Mouse (Mus musculus) urinary bladder, postnatal 4 days (tissue): ENCODE results near the gene Cd86.

ENCODE experiments used
- DNase-seq, 2 experiments: peaks; one replicate each; pipeline ENCODE4 v3.0.0; 2021 to 2022; ENCODE audit warnings: low spot score in 2 of 2

The Cd86 gene

DNA sequence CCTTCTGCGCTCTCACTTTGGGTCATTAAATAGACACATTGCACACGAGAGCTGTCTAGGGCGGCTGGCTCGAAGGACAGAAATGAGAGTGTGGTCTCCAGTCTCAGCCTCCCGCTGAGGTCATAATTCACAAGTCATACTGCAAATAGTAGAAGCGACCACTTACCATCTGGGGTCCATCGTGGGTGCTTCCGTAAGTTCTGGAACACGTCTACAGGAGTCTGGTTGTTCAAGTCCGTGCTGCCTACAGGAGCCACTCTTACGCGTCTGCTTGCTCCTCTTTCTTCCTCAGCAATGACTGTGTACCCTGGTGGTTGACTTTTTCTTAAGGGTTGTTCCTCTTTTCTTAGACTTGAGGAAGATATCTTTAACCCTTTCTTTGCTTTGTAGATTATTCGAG, at the start of gene Cd86:
Gene Cd86 (minus strand): TSS at position 300 of the 400 bp plus-strand sequence.
- no peak for DNase-seq

DNA sequence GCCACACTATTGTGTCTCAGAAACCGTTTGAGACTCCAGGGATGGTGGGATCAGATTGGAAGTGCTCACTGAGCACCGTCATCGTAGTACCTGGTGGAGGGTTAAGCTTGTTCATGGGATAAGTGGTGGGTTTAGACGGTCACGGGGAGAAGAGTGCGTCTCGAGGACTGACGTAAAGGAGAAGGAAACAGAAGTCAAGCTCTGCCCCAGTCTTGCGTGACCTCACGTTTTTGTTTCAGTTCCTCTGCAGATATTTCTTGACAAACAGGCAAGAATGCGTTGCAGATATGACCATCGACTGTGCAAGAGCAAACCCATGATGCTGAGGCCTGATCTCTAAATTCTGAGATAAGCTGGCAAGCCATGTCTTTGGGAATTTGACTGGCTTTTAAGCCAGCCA, 45.9 kb upstream of the Cd86 start:
- DNase-seq = no peak

DNA sequence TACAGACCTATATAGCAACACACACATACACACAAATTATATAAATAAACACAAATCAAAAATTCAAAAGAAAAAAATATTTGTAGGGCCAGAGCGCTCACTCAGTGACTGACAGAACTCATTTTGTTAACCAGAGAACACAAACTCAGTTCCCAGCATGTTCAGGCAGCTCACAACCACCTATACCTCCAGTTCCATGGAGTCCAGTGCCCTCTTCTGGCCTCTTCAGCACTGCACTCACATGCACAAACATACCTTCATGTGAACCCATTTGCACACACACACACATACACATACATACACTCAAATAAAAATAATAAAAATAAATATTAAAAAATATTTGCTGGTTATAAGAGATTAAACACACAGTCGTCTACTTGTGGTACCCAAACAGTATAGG, 44.9 kb upstream of the Cd86 start:
- DNase-seq = no peak

DNA sequence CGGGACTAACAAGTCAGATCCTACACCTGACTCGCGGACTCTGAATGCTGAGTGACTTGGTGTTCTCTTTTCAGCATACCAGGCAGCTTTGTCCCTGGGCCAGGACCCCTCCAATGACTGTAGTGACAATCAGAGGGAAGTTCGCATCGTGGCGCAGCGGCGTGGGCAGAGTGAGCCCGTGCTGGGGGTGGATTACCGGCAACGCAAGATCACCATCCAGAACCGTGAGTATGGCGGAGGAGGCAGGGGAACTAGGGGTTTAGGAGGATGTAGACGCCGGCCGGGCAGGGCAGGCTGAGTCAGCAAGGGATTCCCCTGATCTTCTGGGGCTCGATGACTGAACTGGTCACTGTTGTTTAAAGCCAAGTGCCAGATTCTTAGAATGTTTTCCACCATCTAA, 43.5 kb upstream of the Cd86 start:
- no peak for DNase-seq

DNA sequence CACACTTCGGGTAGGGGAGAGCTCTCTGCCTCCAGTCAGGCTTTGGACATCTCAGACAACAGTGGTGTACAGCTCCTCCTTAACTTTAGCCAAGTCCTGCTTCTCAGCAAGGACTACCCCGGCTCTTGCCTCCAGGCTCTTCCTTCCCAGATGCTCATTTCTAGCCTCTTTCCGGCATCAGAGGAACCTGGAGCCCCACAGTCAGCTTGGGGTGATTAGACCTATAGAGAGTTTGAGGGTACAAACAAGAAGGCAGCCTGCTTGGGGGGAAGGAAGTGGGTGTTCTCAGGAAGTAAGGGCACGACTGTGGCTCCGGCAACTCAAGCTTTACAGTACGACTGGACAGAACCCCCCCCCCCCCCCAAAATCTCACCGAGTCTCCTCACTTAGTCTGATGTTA, 42.9 kb upstream of the Cd86 start:
- no peak for DNase-seq

DNA sequence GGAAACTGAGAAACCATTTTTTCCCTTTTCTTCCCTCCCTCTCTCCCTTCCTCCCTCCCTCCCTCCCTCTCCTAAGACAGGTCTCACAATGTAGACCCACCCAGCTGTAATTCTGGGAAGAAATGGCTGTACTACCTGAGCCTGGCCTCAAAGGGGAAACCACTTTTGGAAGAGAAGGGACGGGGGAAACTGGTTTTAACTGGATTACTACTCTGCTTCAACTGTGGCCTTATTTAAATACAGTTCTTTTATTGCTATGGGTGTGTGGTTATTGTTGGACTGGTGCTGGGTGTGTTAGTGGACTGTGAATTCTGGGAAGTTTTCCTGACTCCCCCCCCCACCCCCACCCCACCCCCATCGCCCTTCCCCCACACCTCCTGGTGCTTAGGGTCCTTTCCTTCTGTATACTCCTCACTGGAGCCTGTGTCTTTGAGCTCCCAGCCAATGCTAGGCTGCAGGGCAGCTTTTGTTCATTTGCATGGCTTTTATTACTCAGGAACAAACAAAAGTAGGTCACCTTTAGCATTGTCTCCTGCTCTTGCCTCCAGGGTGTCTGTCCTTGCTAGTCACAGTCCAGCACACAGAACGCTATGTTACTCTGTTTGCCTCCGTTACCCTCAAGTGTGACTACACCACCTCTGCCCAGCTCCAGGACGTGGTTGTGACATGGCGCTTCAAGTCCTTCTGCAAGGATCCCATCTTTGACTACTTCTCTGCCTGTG, 42.0 kb upstream of the Cd86 start:
- DNase-seq = no peak

- DNase-seq = no peak
Observed at GRCm38 (mm10) chr16:36700484-36700883, 34.6 kb upstream of the Cd86 start.

DNA sequence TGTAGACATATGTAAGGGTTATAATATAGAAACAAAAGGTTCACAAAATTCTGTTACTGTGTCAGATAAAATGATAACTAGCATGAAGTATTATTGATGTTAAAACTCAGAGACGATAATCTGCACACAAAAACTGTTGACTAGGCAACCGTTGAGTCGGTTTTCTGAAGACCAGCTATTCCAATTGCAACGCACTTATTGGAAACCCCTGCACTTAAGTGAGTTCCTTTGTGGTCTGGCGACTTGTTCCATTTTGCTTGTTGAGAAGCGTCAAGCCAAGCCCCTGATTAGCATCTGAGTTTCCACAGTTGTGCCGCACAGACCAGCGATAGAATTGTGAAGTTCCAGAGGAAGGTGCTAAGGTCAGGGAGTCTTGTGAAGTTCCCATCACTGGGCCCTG, 31.4 kb upstream of the Cd86 start:
- DNase-seq = no peak

DNA sequence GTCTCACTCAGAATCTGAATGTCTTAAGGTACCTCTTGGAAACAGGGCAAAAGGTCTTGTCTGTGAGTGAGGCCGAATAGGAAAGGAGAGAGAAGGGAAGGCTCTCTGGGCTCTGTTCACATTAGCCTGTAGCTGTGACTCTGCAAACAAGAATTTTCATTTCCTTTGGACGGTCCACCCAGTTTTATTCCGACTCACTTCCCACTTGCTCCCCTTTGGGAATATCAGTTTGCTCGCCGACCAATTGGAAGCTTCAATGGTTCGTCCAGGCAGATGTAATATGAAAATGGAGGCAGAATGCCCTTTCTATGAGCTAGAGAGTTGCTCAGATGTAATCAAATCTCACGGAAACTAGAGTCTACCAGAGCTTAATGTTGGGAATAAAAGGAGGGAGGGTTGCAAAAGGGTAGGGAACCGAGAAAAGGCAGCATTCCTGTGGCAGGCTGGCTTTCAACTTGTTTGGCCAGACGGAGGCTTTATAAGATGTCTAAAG, 29.0 kb upstream of the Cd86 start:
- DNase-seq = no peak

- peak in 1 of 2 experiments; percentile 51 for DNase-seq
Observed at GRCm38 (mm10) chr16:36693818-36694413, 28.0 kb upstream of the Cd86 start, which contains the start of gene Ildr1. Gene Ildr1, plus strand, starts transcription at chr16:36693978.

- DNase-seq = no peak
Observed at GRCm38 (mm10) chr16:36691484-36691883, 25.6 kb upstream of the Cd86 start.

DNA sequence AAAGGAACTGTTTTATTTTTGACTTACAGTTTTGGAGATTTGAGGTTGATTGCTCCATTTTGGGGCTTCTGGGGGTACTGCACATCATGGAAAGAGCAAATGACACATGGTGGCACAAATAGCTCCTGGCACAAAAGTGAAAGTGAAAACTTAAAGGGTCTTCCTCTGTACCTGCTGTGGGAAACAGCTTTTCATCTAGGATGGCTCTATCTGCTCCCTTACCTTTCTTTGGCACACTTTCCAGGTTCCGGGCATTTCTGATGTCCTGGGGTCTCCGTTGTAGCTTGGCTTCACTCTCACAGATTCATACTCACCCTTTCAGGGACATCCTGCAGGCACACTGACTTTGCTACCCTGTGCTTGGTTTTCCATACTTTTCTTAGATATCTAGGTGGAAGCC, 22.2 kb upstream of the Cd86 start:
- no peak for DNase-seq

DNA sequence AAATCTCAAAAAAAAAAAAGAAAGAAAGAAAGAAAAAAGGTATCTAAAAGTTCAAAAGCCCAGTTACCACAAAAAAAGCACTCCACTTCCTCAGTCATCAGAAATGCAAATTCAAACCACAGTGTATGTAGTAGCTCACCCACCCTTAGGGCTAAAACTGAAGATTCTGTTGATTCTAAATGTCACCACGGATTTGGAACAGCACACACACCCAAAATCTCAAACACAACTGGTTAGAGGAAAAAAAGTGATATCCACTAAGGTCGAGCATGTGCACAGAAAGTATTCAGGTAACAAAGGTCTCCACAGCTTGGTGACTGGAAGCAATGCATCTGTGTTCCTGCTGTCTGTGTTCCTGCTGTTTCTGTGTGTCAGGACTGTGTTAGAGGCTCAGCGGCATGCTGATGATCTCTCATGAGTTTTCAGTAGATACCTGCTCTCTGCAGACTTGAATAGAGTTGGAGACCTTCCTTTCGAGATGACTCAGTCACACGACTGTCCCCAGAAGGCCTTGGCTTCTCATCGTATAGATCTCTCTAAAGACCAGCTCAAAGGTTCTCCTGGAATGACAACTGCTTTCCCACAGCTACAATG, 18.5 kb upstream of the Cd86 start:
- DNase-seq = no peak

DNA sequence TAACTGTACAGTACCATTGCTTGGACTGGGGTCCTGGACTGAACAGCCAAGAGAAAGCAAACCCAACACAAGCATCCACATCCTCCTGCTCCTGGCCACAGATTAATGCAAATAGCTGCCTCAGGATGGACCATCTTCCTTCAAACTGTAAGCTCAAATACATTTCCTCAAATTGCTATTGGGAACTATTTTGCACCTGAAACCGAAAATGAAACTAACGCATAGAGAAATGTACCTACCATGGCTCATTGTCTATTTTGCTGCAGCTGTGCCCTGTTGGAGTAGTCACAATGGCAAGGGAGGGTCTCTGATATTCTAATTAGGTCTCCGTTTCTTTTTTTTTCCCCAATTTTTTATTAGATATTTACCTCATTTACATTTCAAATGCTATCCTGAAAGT, 15.9 kb upstream of the Cd86 start:
- DNase-seq = no peak

DNA sequence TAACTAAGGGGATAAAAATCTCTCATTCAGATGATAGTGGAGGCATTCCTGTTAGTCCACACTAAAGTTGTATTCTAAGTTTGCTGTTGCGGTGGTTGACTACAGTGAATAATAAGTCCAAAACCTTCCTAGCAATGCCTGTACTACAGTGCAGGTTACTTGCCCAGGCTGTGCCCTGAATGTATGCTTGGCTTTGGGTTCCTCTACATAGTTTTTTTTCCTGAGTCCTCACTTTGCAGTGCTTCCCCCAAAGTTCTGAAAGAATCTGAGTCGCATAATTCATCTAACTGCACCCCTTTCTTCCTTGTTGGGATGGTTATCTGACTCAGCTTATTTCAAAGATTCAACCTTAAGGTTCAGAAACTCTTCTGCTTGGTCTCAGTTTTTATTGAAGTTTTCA, 10.0 kb upstream of the Cd86 start:
- DNase-seq = no peak

DNA sequence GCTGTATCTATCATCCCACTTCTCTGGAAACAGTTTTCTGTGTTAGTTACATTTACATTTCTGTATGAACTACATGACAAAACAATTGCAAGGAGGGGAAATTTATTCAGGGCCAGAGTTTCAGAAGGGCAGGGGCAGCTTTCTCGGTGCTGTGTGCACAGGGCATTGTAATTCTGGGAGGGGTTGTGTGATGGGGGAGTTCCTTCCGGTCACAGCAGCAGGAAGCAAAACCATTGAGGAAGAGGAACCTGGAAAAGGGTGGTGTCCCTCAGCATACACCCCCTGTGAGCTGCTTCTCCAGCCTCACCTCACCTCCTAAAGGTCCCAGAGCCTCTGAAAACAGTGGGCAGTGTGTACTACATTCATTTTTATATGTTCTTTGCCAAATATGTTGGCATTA, 9.4 kb upstream of the Cd86 start:
- no peak for DNase-seq

- DNase-seq = no peak
Observed at GRCm38 (mm10) chr16:36674457-36675204, 8.8 kb upstream of the Cd86 start.

DNA sequence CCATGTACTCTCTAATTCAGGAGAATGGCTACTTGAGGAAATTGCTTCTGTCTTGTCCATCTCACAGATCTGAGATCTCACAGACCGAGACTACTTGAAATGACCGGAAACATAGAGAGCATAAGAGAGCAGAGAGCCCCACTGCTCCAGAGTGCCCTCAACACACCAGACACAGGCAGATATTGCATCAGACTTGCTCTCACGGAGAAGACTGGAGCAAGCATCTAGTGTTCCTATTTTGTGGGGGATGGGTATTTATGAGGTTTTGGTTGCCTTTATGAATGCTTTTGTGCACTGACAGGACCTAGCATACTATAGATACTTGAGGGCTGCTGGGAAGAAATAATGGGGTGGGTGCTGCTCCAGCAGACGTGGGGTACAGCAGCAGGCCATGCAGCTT, 7.3 kb upstream of the Cd86 start:
- no peak for DNase-seq

DNA sequence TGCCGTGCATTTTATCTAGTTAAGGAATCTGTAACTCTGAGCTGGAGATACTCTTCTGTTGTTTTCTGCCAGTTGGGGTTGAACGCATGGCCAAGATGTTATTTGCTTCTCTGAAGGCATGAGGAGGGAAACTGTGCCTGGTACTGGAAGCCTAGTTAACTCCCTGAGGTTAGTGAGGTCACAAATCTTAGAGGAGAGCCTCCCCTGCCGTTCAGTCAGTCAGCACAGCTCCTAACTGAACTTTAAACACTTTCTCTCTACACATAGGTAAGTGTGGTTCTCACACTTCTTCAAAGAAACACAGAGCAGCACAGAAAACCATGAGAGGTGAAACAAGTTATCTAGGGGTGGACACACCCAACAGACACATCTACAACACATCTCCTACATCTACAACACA, 4.7 kb upstream of the Cd86 start:
- no peak for DNase-seq

DNA sequence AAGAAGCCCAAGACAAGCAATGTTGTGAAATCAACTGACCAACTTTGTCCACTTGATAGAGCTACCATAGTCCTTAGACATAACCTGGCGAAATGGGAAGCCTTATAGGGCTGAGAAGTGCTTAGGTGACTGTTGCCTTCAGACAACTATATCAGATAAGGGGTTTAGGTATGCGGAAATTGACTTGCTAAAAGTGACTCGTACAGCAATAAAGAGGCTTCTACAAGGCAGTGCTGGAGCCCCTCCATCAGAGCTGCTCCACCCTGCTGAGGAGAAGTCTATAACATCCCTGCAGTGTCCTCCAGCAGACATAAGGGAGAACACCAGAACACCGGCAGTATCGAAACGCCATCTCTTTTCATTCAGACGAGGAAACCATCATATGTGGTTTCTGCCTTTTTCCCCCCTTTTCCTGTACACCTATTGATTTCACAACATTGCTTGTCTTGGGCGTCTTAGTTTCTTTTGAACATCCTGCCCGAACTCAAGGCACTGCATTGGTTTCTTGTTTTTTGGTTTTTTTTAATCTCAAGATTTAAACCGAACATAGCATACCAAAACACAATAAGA, 652 bp upstream of the Cd86 start:
- no peak for DNase-seq

DNA sequence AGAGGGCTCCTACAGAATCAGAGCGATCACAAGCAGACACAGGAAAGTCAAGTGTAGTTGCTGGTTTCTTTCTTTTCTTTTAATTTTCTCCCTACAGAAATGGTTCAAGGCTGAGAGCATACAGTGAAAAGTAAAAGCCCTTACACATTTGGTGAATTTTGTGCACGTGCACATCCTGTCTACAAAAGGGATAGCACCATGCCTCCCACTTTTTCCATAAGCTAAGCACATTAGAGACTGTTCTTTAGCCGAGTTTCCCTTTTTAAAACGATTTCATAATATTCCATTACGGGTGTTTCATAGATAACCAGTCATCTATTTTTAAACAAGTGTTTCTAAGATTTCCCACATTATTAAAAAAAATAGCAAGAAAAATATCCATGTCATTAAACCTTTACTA, 2.4 kb downstream of the Cd86 start:
- DNase-seq = no peak

DNA sequence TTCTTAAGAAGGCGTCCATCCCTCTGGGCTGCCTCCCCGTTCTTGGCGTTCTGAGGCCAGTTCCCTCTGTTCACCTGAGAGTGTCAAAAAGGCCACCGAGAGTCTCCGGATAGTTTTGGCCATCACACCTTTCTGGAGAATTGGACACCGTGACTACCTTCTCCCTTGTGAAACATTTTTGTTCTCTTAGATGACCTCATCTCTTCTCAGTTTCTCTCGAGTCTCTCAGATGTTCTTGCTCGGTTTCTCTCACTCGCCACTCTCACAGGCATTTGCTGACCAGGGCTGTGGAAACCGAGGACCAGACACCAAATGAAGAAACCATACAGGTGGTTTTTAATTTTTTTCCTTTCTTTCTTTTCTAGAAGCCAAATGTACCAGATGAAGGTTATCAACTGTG, 4.6 kb downstream of the Cd86 start:
- DNase-seq = no peak
